Mouse (Mus musculus) spleen, postnatal 4 days (tissue): ENCODE data around the gene Gm7971.
"Not testable (repeated sequence)": the region's sequence is repeated elsewhere in the genome, so short reads cannot be mapped to it uniquely, and the experiment has no call there.

Source experiments
- DNase-seq, 2 experiments: peaks; one replicate each; pipeline ENCODE4 v3.0.0; 2022; ENCODE audit warnings: low spot score in 2 of 2

Gene Gm7971

DNA sequence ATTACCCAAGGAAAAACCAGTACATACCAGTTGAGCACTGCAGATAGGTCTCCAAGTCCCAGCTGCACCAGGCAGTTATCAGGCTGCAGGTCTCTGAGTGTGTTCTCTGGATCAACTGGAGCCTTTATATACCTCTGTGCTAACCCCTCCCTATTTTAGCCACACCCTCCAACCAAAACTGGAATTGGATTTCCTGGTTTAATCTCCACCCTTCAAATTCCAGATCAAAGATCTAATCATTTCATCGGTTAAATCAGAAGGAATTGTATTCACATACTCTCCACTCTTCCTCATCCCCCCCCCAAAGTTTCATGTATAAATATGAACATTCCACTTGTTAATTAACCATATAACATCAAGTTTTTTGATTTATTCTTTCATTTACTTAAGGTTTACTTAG, at the start of gene Gm7971:
TSS of gene Gm7971 (minus strand) at position 101 of the 400 bp plus-strand sequence.
- not testable (repeated sequence) for DNase-seq
